Mouse (Mus musculus) bone marrow, adult 2 months (tissue): ENCODE results near the gene Npr2. TPM values are rescaled to one million over a fixed set of nuclear protein-coding genes. Genes with fewer than 3 reads are reported as not detected.

Source experiments
- H3K27ac ChIP-seq: fragments of 200-500 bp; 2 replicates; pipeline ENCODE4 v1.5.1; 2012; ENCODE audit warnings: low read depth, mild to moderate bottlenecking, control low read depth, inconsistent platforms, low read length; ENCODE audit not compliant: control insufficient read depth, poor library complexity, insufficient read depth
- H3K4me1 ChIP-seq: fragments of 200-500 bp; 2 replicates; pipeline ENCODE4 v1.6.1; 2011; ENCODE audit warnings: low read length; ENCODE audit not compliant: control insufficient read depth, insufficient read depth
- H3K4me3 ChIP-seq: fragments of 200-500 bp; replicated peaks from 2 replicates; pipeline ENCODE3; 2011; ENCODE audit warnings: mild to moderate bottlenecking, low read depth, low read length, control low read depth; ENCODE audit not compliant: control insufficient read depth
- CTCF ChIP-seq: fragments of 200-500 bp; IDR thresholded peaks from 2 replicates; pipeline ENCODE4 v1.5.1; 2011; ENCODE audit warnings: low read length, control low read depth; ENCODE audit not compliant: control insufficient read depth, insufficient read depth
- POLR2A ChIP-seq: fragments of 200-500 bp; IDR thresholded peaks from 2 replicates; pipeline ENCODE4 v1.6.1; 2011; ENCODE audit warnings: low read depth, mild to moderate bottlenecking, control low read depth, low read length, borderline replicate concordance; ENCODE audit not compliant: control insufficient read depth
- WGBS: fragments of 180-500 bp; shearing (Covaris S2); methylation state at CpG from one replicate; pipeline ENCODE4 v1.1.7; 2018; 5-methylcytosine and 5-hydroxymethylcytosine counted together
- polyA plus RNA-seq: library from polyadenylated mRNA; stranded (reverse); fragments of >200 nt; gene quantifications from 2 replicates; pipeline ENCODE4 v1.2.4, GENCODE M21; 2011; ENCODE audit warnings: low replicate concordance; ENCODE audit not compliant: missing spikeins, insufficient read depth, insufficient read length

The Npr2 gene
- polyA plus RNA-seq, 1 experiment = 3.7 TPM

GRCm38 (mm10) chr4:43673703-43674102 lies 42.0 kb downstream of the Npr2 start:
- H3K27ac ChIP-seq = no peak overlapping the region
- H3K4me1 ChIP-seq = peaks cover under 1% of the 10 kb centered on the region; the same call in 1 of the 2 replicates
- WGBS = 82% methylated on average over 8 of the region's 8 CpGs
- no peak overlapping the region for H3K4me3 ChIP-seq
- TF ChIP-seq POLR2A (no peak), CTCF (no peak)

GRCm38 (mm10) chr4:43674974-43675373 lies 43.2 kb downstream of the Npr2 start:
- Histone ChIP-seq H3K27ac (no peak overlapping the region), H3K4me3 (no peak overlapping the region), H3K4me1 (no peaks in the 10 kb centered on the region)
- 76% methylated on average over 5 of the region's 5 CpGs for WGBS
- TF ChIP-seq POLR2A (no peak), CTCF (no peak)

GRCm38 (mm10) chr4:43675608-43676007 lies 43.9 kb downstream of the Npr2 start:
- WGBS = 70% methylated on average over 4 of the region's 4 CpGs
- Histone ChIP-seq H3K27ac (no peak overlapping the region), H3K4me3 (no peak overlapping the region), H3K4me1 (no peaks in the 10 kb centered on the region)
- TF ChIP-seq POLR2A (no peak), CTCF (no peak)

GRCm38 (mm10) chr4:43678541-43678940 lies 46.8 kb downstream of the Npr2 start:
- H3K4me3 ChIP-seq = no peak overlapping the region
- H3K4me1 ChIP-seq = no peaks in the 10 kb centered on the region
- 86% methylated on average over 6 of the region's 6 CpGs for WGBS
- TF ChIP-seq POLR2A = no peak
- no peak for TF ChIP-seq CTCF
- H3K27ac ChIP-seq = no peak overlapping the region

GRCm38 (mm10) chr4:43679416-43680043 lies 47.8 kb downstream of the Npr2 start:
- Histone ChIP-seq H3K4me1 (no peaks in the 10 kb centered on the region), H3K27ac (no peak overlapping the region), H3K4me3 (no peak overlapping the region)
- 79% methylated on average over 7 of the region's 7 CpGs for WGBS
- TF ChIP-seq POLR2A (no peak), CTCF (no peak)

- Histone ChIP-seq H3K27ac (no peak overlapping the region), H3K4me1 (peaks cover 2% of the 10 kb centered on the region; the same call in 1 of the 2 replicates), H3K4me3 (no peak overlapping the region)
- WGBS = 88% methylated on average over 17 of the region's 17 CpGs
- TF ChIP-seq POLR2A (no peak), CTCF (no peak)
These were observed 58.3 kb downstream of the Npr2 start for GRCm38 (mm10) chr4:43690021-43690420.

- Histone ChIP-seq H3K27ac (no peak overlapping the region), H3K4me1 (peaks cover 2% of the 10 kb centered on the region; the same call in 1 of the 2 replicates), H3K4me3 (no peak overlapping the region)
- TF ChIP-seq POLR2A (no peak), CTCF (no peak)
- WGBS = 44% methylated on average over 5 of the region's 5 CpGs
These were observed 59.3 kb downstream of the Npr2 start for GRCm38 (mm10) chr4:43691026-43691425.

- H3K4me3 ChIP-seq = no peak overlapping the region
- 23% methylated on average over 5 of the region's 5 CpGs for WGBS
- peaks cover 2% of the 10 kb centered on the region; the same call in 1 of the 2 replicates for H3K4me1 ChIP-seq
- H3K27ac ChIP-seq = no peak overlapping the region
- no peak for TF ChIP-seq POLR2A
- TF ChIP-seq CTCF = no peak
These were observed 62.1 kb downstream of the Npr2 start for GRCm38 (mm10) chr4:43693806-43694241.
